Mouse (Mus musculus) stomach, embryonic 14.5 days (tissue): ENCODE data around the gene Ifi27. TPM values are rescaled to one million over a fixed set of nuclear protein-coding genes. Genes with fewer than 3 reads are reported as not detected.
"Not testable (repeated sequence)": the region's sequence is repeated elsewhere in the genome, so short reads cannot be mapped to it uniquely, and the experiment has no call there.

Experiments
- ATAC-seq: fragments of 200-750 bp; cut with Nextera tagmentation; 2 replicates; pipeline ENCODE4 v1.8.0; 2017; ENCODE audit warnings: low read depth, moderate TSS enrichment; ENCODE audit not compliant: insufficient number of reproducible peaks, insufficient read depth, low FRiP score
- H3K27ac ChIP-seq: fragments of 300-500 bp; sonication (generic); 2 replicates; pipeline ENCODE4 v1.5.1; 2014; ENCODE audit warnings: mild to moderate bottlenecking, low read length, moderate library complexity, mixed read lengths
- H3K27me3 ChIP-seq: fragments of 300-500 bp; sonication (generic); 2 replicates; pipeline ENCODE4 v1.6.1; 2014; ENCODE audit warnings: low read length, control low read depth, mixed read lengths; ENCODE audit not compliant: control insufficient read depth, insufficient read depth
- H3K36me3 ChIP-seq: fragments of 300-500 bp; sonication (generic); 2 replicates; pipeline ENCODE4 v1.6.1; 2014; ENCODE audit warnings: mild to moderate bottlenecking, control low read depth, low read length, moderate library complexity, mixed read lengths; ENCODE audit not compliant: control insufficient read depth, insufficient read depth
- H3K4me1 ChIP-seq: fragments of 300-500 bp; sonication (generic); 2 replicates; pipeline ENCODE4 v1.6.1; 2014; ENCODE audit warnings: low read length, control low read depth, mixed read lengths; ENCODE audit not compliant: control insufficient read depth, insufficient read depth
- H3K4me2 ChIP-seq: fragments of 300-500 bp; sonication (generic); replicated peaks from 2 replicates; pipeline ENCODE4 v1.6.1; 2014; ENCODE audit warnings: low read depth, low read length, control low read depth
- H3K4me3 ChIP-seq: fragments of 300-500 bp; sonication (generic); 2 replicates; pipeline ENCODE4 v1.5.1; 2014; ENCODE audit warnings: low read depth, low read length, control low read depth
- H3K9ac ChIP-seq: fragments of 300-500 bp; sonication (generic); replicated peaks from 2 replicates; pipeline ENCODE4 v1.6.1; 2014; ENCODE audit warnings: low read depth, mild to moderate bottlenecking, control low read depth, low read length, moderate library complexity, mixed read lengths
- H3K9me3 ChIP-seq: fragments of 300-500 bp; sonication (generic); 2 replicates; pipeline ENCODE4 v1.6.1; 2016; ENCODE audit warnings: low read depth, low read length, control low read depth; ENCODE audit not compliant: control insufficient read depth
- WGBS: fragments of 180-500 bp; shearing (Covaris S2); extraction: QIAGEN DNeasy Blood & Tissue Kit; methylation state at CpG from one replicate; pipeline ENCODE4 v1.1.7; 2014; 5-methylcytosine and 5-hydroxymethylcytosine counted together
- polyA plus RNA-seq: library from polyadenylated mRNA; unstranded; fragments of >200 nt; fragmentation: Nextera tagmentation; extraction: Ambion mirVana; gene quantifications from 2 replicates; pipeline ENCODE4 v1.2.1, GENCODE M21; 2014

Ifi27 gene
- polyA plus RNA-seq, 1 experiment from 2014 or later = 55.7 TPM

DNA sequence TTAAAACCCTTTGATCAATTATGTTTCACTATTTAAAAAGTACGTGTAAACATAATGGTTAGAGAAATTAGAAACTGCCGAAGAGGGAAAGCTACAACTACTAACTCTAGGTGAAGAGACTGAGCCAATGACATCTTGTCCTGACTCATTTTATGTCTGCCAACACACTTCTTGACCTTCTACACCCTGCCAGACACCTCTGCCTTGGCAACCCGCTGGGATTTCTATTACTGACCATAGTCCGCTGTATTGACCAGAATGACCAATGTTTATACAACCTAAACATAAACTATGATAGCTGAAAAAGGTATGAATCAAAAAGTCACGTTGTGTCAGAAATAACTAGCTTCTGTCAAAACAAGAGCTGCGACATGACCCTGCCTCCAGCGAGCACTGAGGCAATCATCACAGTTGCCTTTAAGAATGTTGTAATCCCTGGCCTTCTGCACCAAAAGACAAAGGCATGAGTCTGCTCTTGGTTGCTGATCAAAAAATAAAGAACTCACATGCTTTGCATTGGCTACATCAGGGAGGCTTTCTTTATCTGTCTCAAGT lies 43.5 kb downstream of the Ifi27 start:
- ATAC-seq = no peak
- H3K4me1 ChIP-seq = no peaks in the 10 kb centered on the region

DNA sequence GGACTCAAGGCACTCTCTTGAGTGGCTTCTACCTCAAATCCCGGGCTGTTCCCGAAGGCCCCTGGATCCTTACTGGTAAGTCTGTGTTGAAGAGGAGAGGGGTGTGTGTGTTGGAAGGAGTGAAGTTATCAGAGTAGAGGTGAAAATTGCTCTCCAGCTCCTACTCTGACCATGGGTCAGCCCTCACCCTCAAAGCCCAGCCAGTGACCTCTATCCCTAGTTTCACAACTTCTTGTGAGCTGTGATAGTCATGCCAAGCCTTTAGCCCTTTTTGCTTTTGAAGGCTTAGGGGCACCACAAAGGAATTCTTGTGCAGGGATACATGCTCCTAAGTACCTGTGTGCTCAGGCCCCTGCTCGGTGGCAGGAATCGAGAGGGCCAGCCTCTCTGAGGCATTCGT lies 47.7 kb downstream of the Ifi27 start:
- no peak overlapping the region for H3K27ac ChIP-seq
- H3K27me3 ChIP-seq = no peaks in the 10 kb centered on the region
- no peaks in the 10 kb centered on the region for H3K4me1 ChIP-seq
- H3K4me2 ChIP-seq = no peak overlapping the region
- WGBS = 80% methylated on average over 5 of the region's 5 CpGs
- no peaks in the 10 kb centered on the region for H3K36me3 ChIP-seq
- H3K9ac ChIP-seq = no peak overlapping the region
- H3K4me3 ChIP-seq = no peak overlapping the region
- no peak for ATAC-seq
- H3K9me3 ChIP-seq = no peaks in the 10 kb centered on the region

More for the DNA sequence above, 43.5 kb downstream of the Ifi27 start:
- WGBS = 57% methylated on average over 7 of the region's 7 CpGs
- no peaks in the 10 kb centered on the region for H3K27me3 ChIP-seq
- no peak overlapping the region for H3K4me3 ChIP-seq
- H3K27ac ChIP-seq = no peak overlapping the region
- no peaks in the 10 kb centered on the region for H3K9me3 ChIP-seq
- no peak overlapping the region for H3K4me2 ChIP-seq
- H3K36me3 ChIP-seq = no peaks in the 10 kb centered on the region
- no peak overlapping the region for H3K9ac ChIP-seq

DNA sequence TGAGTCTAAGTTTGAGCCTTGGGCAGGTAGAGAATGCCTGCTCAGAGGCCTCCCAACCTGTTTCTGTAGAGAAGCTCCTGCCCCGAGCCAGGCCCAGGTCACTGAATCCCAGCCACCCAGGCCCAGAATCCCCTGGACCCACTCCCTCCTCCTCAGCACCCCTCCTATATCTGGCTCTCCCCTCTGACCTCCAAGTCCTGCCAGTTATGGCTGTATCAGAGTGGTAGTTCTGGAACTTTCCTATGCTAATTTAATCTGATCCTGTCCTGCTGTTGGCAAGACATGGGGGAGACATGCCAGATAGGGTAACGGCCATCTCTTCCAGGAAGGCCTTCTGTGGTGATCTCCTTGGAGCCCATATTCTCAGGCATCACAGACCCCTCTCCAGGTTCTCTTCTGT lies 48.8 kb downstream of the Ifi27 start:
- WGBS = 75% methylated on average over 2 of the region's 2 CpGs
- Histone ChIP-seq H3K4me2 (no peak overlapping the region), H3K36me3 (no peaks in the 10 kb centered on the region), H3K9me3 (no peaks in the 10 kb centered on the region), H3K9ac (no peak overlapping the region), H3K27ac (no peak overlapping the region), H3K4me3 (no peak overlapping the region), H3K27me3 (no peaks in the 10 kb centered on the region), H3K4me1 (no peaks in the 10 kb centered on the region)
- ATAC-seq = no peak

DNA sequence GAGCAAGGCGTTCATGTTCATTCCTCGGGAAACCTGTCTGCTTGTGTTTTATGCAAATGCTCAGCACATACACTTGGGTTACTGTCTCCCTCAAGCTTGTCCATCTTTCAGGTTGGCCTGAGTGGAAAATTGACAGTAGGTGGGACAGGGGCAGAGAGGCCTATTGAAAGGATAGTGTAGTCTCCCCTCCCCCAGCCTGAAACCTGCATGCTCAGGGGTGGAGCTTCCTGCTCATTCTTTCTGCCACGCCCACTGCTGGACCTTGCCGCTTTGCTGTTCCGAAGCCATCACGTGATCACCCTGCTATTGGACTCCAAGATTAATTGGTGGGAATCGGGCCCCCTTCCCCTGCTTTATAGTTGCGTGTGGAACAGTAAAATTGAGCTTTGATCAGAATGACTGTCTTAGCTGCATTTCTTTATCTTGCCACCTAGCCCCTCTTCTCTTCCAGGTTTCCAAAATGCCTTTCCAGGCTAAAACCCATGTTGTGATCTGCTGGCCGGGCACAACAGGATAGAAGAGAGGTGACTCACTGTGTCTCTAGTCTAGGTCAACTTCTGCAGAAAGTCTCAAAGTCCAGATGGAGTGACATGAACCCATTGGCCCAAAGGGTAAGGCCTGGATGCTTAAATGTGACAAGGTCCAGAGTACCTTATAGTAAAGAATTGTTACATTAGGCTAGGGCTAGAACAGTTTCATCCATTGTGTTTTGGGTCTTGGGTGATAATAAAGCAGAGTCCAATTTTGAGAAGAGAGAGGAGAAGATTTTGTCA lies 50.4 kb downstream of the Ifi27 start:
- H3K9me3 ChIP-seq, H3K4me1 ChIP-seq, H3K4me3 ChIP-seq, H3K27ac ChIP-seq, ATAC-seq, H3K27me3 ChIP-seq, H3K9ac ChIP-seq, H3K36me3 ChIP-seq, H3K4me2 ChIP-seq: not testable (repeated sequence)
- WGBS = 65% methylated on average over 9 of the region's 9 CpGs

DNA sequence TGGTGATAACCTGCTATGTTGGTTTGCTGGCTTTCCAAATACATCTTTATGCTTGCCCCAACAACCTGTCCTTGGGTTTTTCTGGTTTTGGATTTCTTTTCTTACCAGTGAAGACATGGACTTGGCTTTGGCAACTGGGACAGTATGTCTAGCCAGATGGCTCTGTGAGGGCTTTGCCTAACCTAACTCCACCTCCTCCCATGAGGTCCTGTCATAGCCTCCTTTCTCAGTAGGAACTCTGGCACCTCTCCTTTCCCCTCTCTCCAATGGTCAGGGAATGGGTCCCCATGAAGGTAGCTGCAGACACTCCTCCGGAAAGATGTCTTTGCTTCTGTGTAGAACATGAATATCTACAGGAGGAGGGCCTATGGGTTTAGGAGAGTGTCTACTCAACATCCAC lies 52.7 kb downstream of the Ifi27 start:
- H3K4me1 ChIP-seq = no peaks in the 10 kb centered on the region
- H3K27me3 ChIP-seq = no peaks in the 10 kb centered on the region
- H3K9me3 ChIP-seq = no peaks in the 10 kb centered on the region
- H3K36me3 ChIP-seq = no peaks in the 10 kb centered on the region
- no peak overlapping the region for H3K9ac ChIP-seq
- H3K27ac ChIP-seq = no peak overlapping the region
- no peak overlapping the region for H3K4me3 ChIP-seq
- ATAC-seq = no peak
- no peak overlapping the region for H3K4me2 ChIP-seq
- WGBS = 79% methylated on average over 1 of the region's 1 CpGs

DNA sequence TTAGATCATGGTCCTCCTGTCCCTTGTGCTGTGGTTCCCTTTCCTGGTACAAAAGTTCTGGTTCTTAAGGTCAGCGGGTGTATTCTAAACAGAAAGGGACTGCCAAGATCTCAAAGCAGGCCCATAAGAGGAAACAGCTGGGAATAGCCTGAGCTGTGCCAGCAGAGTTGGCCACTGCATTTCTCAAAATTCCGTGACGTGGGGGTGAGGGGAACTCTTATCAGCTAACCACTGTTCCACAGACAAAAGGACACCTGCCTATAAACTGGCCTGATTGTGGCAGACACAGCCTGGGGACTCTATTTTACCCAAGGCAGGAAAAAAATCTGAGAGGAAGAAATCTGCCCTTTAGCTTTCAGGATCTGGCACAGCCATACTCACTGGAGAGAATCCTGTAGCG lies 53.3 kb downstream of the Ifi27 start:
- Histone ChIP-seq H3K27me3 (no peaks in the 10 kb centered on the region), H3K9ac (no peak overlapping the region), H3K4me3 (no peak overlapping the region), H3K27ac (no peak overlapping the region), H3K4me2 (no peak overlapping the region), H3K36me3 (no peaks in the 10 kb centered on the region), H3K4me1 (no peaks in the 10 kb centered on the region), H3K9me3 (no peaks in the 10 kb centered on the region)
- ATAC-seq = no peak
- WGBS = 58% methylated on average over 4 of the region's 4 CpGs

DNA sequence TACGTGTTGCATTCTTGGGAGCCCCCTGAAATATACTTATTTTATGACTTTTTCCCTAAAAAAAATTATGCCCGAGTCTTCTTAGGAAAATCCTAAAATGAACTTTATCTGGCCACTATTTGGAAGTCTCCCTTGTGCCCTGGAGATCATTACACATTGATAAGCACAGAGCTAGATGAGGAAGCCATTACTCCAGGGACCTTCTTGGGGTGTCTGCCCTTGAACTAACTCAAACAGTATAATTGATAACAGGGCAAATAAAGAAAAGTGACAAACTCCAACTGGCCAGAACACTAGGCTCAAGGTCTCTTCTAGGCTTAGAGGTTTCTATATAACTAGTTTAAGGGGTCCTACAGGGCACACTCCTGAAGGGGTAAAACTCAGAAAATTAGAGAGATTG lies 53.7 kb downstream of the Ifi27 start:
- H3K9ac ChIP-seq = no peak overlapping the region
- no peak overlapping the region for H3K4me3 ChIP-seq
- 67% methylated on average over 2 of the region's 2 CpGs for WGBS
- H3K4me1 ChIP-seq = no peaks in the 10 kb centered on the region
- H3K9me3 ChIP-seq = no peaks in the 10 kb centered on the region
- no peaks in the 10 kb centered on the region for H3K27me3 ChIP-seq
- no peak overlapping the region for H3K27ac ChIP-seq
- H3K36me3 ChIP-seq = no peaks in the 10 kb centered on the region
- ATAC-seq = no peak
- H3K4me2 ChIP-seq = no peak overlapping the region
